Mouse (Mus musculus): ENCODE results near the gene Gm21256.
"Not testable (repeated sequence)": the region's sequence is repeated elsewhere in the genome, so short reads cannot be mapped to it uniquely, and the experiment has no call there.

- not testable (repeated sequence) for TF ChIP-seq POLR2A (IDR thresholded peaks at IDR 0.05; ENCODE audit: control insufficient read depth in 1 of 2, insufficient read depth in 1 of 2, low read depth in 1 of 2, low read length in 2 of 2, poor library complexity in 1 of 2); CTCF (IDR thresholded peaks at IDR 0.05 in 2 of 3, conservative IDR thresholded peaks at IDR 0.05 in 1 of 3; ENCODE audit: control insufficient read depth in 1 of 3, insufficient read depth in 1 of 3, low read depth in 2 of 3, low read length in 3 of 3, poor library complexity in 1 of 3, severe bottlenecking in 1 of 3); KAT2A (conservative IDR thresholded peaks at IDR 0.05; ENCODE audit: low read depth, low read length); ZC3H11A (IDR thresholded peaks at IDR 0.05; ENCODE audit: low read depth, low read length); GATA1 (IDR thresholded peaks at IDR 0.05; ENCODE audit: low read depth, low read length); POLR2AphosphoS2 (IDR thresholded peaks at IDR 0.05; ENCODE audit: low read length); CHD1 (IDR thresholded peaks at IDR 0.05; ENCODE audit: low read depth, low read length); CHD2 (IDR thresholded peaks at IDR 0.05; ENCODE audit: low read length); TBP (IDR thresholded peaks at IDR 0.05; ENCODE audit: low read depth, low read length); UBTF (IDR thresholded peaks at IDR 0.05; ENCODE audit: borderline replicate concordance, insufficient read depth, low read depth, low read length); MXI1 (IDR thresholded peaks at IDR 0.05; ENCODE audit: low read depth, low read length)
These were observed at the start of gene Gm21256 for GRCm38 (mm10) chrY:47450660-47451059.

Measured in MEL (cell line).